Mouse (Mus musculus) adipocyte (in vitro differentiated cells): Measurements from ENCODE around the gene Ints3.

Experiments
- DNase-seq: peaks from one replicate; pipeline ENCODE4 v3.0.0-alpha.2; 2016; ENCODE audit warnings: low spot score

The Ints3 gene

GRCm38 (mm10) chr3:90391004-90391403, 42.4 kb downstream of the Ints3 start:
- DNase-seq = no peak

- no peak for DNase-seq
Measured at GRCm38 (mm10) chr3:90389511-90390490, 43.6 kb downstream of the Ints3 start, which contains the start of gene Slc27a3. Gene Slc27a3, minus strand, starts transcription at chr3:90389938.

- no peak for DNase-seq
Measured at GRCm38 (mm10) chr3:90388726-90389510, 44.5 kb downstream of the Ints3 start.

GRCm38 (mm10) chr3:90388192-90388591, 45.2 kb downstream of the Ints3 start:
- no peak for DNase-seq

- DNase-seq = peak; percentile 77
Measured at GRCm38 (mm10) chr3:90387483-90387882, 45.9 kb downstream of the Ints3 start.

DNA sequence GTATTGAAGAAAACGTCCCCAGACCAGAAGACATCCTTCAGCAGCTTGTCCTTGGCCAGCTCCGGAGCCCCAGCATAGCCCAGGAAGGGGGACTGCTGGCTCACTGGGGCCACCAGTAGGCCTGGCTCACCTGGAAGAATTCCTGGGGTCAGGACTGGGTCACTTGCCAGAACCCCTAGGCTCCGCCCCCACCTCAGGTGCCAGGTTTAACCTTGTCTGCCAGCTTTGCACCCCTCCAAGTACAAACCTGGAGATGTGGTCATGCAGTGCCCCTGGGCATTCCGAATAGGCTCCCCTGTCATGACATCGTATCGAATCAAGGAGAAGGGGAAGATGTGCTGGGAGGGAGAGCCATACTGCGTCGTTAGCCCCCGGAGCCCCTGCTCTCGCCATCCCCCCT, 46.6 kb downstream of the Ints3 start:
- DNase-seq = no peak

- no peak for DNase-seq
Measured at GRCm38 (mm10) chr3:90384851-90385375, 48.5 kb downstream of the Ints3 start.

GRCm38 (mm10) chr3:90383690-90384089, 49.7 kb downstream of the Ints3 start:
- no peak for DNase-seq

- DNase-seq = no peak
Measured at GRCm38 (mm10) chr3:90381727-90382126, 51.7 kb downstream of the Ints3 start.

GRCm38 (mm10) chr3:90378496-90378895, 54.9 kb downstream of the Ints3 start:
- no peak for DNase-seq

DNA sequence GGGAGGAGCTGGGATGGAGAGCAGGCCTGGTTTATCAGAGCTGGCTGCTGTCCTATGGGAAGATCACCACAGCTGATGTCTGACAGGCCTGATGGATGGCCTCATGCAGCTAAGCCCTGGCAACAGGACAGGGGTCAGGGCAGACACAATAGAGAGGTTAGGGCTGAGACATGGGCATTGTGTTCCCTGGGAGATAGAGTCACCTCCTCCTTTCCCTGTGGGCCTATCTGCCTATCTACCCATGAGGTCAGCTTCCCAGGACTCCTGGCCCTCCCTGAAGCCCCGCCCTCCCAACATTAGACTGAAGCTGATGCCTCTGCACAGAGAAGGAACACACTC, 57.2 kb downstream of the Ints3 start:
- peak; percentile 62 for DNase-seq

- DNase-seq = no peak
Measured at GRCm38 (mm10) chr3:90375562-90376246, 57.7 kb downstream of the Ints3 start.

DNA sequence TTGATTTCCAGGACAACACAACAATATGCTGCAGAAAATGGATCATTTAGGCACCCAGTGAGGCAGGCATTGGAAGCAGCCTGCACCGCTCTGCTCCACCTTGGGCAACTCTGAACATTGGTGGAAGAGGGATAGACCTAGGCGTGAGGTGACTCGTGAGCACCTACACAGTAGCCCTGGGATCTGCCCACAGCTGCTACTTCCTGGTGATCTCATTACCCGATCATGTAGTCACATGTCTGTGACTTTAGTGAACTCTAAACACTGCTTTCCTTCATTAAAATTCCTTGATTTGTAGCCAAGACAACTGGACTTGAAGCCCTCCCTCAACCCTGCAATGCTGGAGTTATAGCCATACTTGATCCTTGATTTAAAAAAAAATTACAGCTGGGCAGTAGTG, 59.1 kb downstream of the Ints3 start:
- no peak for DNase-seq

DNA sequence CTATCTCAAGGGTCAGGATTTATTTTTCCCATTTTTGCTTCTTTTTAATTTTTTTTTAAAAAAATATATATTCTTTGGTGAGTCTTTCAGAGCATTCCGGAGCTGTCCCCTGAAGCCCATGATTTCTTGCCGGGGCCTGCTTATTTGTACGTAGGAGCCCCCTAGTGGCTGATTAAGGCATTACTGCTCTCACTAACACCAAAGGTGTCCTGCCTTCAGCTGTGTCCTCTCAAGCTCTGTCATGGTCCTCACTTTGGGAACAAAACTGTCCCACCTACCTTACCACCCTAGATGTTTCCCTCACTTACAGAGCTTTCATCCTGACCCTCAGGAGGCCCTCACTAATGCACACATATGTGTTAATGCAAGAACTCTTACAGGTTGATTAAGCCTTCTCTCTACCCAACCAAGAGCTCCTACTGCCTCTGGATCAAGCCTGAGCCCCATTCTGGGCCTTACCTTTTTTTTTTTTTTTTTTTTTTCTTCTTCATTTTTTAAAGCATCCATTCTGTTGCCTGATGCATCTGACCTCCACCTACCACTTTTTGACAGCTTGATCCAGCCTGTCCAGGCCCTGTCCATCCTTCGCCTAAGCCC, 59.9 kb downstream of the Ints3 start:
- peak; percentile 89 for DNase-seq

DNA sequence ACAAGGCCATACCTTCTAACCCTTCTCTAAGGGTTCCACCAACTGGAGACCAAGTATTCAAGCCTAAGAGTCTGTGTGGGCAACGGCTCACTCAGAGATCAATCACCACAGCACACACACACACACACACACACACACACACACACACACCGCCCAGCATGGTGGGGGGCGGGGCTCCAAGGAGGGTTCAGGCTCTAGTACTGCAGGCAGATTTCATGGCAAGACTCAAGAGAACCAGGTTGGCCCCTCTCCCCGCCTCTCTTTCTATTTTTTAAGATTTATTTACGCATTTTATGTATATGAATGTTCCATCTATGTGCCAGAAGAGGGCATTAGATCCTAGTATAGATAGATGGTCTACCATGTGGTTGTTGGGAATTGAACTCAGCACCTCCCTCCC, 60.6 kb downstream of the Ints3 start:
- DNase-seq = no peak

GRCm38 (mm10) chr3:90371857-90372256, 61.6 kb downstream of the Ints3 start:
- DNase-seq = no peak

DNA sequence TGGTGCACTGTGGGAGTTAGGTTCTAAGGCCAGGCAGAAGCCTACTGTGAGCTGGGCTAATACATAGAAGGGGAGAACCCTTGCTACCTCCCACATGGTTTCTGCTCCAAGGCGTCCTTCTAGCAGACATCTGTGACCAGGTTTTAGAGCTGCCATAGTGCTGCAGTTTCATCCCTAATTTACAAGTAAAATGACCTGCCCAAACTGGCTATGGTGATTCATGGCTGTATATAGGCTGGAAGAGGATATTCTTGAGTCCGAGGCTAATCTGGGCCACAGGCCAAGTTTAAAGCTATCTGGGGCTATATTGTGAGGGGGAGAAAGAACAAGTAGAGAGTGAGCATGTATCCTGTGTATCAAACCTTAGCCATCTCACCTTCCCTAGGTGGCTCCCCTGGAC, 64.4 kb downstream of the Ints3 start:
- DNase-seq = no peak

GRCm38 (mm10) chr3:90367001-90367632, 66.3 kb downstream of the Ints3 start:
- no peak for DNase-seq

DNA sequence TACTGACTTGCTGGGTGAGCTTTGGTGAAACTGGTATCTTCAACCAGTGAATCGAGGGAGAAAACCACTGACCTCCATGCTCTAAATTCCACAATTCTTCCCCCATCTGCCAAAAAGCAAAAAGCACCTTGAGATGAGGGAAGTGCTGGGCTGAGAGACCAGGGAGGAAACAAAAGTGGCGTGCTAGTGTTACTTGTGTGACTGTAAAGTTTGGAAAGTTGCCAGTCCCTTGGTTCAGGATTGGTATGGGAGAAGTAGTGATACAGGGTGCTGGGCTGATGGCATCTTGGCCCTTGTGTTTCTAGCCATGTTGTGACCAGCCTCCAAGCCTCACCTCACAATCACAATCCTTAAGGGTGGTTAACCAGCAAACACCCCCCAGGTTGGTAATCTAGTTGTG, 71.1 kb downstream of the Ints3 start:
- no peak for DNase-seq

- peak; percentile 58 for DNase-seq
Measured at GRCm38 (mm10) chr3:90361476-90361875, 71.9 kb downstream of the Ints3 start.

- no peak for DNase-seq
Measured at GRCm38 (mm10) chr3:90359230-90359629, 74.2 kb downstream of the Ints3 start.
